Mouse (Mus musculus): Measurements from ENCODE around the gene Gmpr2. TPM values are rescaled to one million over a fixed set of nuclear protein-coding genes. Genes with fewer than 3 reads are reported as not detected.

Gmpr2 gene
- 1 to 10 TPM; 1.6 to 2.4 (median 1.8) TPM for total RNA-seq (2022)

- DNase-seq (ENCODE audit: low spot score in 2 of 2) = peak; percentile 80 to 85
These were observed at the start of gene Gmpr2, which contains the start of gene Nedd8 for GRCm38 (mm10) chr14:55671833-55672740. TSS of gene Gmpr2 (plus strand) at chr14:55671941. TSS of gene Nedd8 (minus strand) at chr14:55672124.

GRCm38 (mm10) chr14:55628077-55628827 lies 43.5 kb upstream of the Gmpr2 start:
- DNase-seq (ENCODE audit: low spot score in 2 of 2) = no peak

- DNase-seq (ENCODE audit: low spot score in 2 of 2) = peak; percentile 26 to 43
These were observed 42.4 kb upstream of the Gmpr2 start for GRCm38 (mm10) chr14:55629312-55629711.

GRCm38 (mm10) chr14:55634874-55635522 lies 36.7 kb upstream of the Gmpr2 start:
- peak in 1 of 2 experiments; percentile 20 for DNase-seq (ENCODE audit: low spot score in 2 of 2)

GRCm38 (mm10) chr14:55635523-55636007 lies 36.2 kb upstream of the Gmpr2 start, which contains the start of gene Ipo4:
TSS of gene Ipo4 (minus strand) at chr14:55635957.
- peak; percentile 65 to 69 for DNase-seq (ENCODE audit: low spot score in 2 of 2)

GRCm38 (mm10) chr14:55637795-55638194 lies 33.9 kb upstream of the Gmpr2 start, which contains the start of gene Gm49378:
TSS of gene Gm49378 (minus strand) at chr14:55637895.
- no peak for DNase-seq (ENCODE audit: low spot score in 2 of 2)

- no peak for DNase-seq (ENCODE audit: low spot score in 2 of 2)
These were observed 30.9 kb upstream of the Gmpr2 start for GRCm38 (mm10) chr14:55640816-55641215.

GRCm38 (mm10) chr14:55641291-55641690 lies 30.4 kb upstream of the Gmpr2 start:
- no peak for DNase-seq (ENCODE audit: low spot score in 2 of 2)

GRCm38 (mm10) chr14:55642679-55643059 lies 29.1 kb upstream of the Gmpr2 start:
- no peak for DNase-seq (ENCODE audit: low spot score in 2 of 2)

GRCm38 (mm10) chr14:55643060-55643907 lies 28.5 kb upstream of the Gmpr2 start, which contains the start of gene Tm9sf1:
TSS of gene Tm9sf1 (minus strand) at chr14:55643806.
- peak; percentile 76 to 79 for DNase-seq (ENCODE audit: low spot score in 2 of 2)

- DNase-seq (ENCODE audit: low spot score in 2 of 2) = no peak
These were observed 27.4 kb upstream of the Gmpr2 start for GRCm38 (mm10) chr14:55644261-55644888.

GRCm38 (mm10) chr14:55649884-55650283 lies 21.9 kb upstream of the Gmpr2 start, which contains the start of gene Tssk4:
TSS of gene Tssk4 (plus strand) at chr14:55650184.
- no peak for DNase-seq (ENCODE audit: low spot score in 2 of 2)

GRCm38 (mm10) chr14:55651528-55651927 lies 20.2 kb upstream of the Gmpr2 start:
- DNase-seq (ENCODE audit: low spot score in 2 of 2) = no peak

GRCm38 (mm10) chr14:55656935-55657334 lies 14.8 kb upstream of the Gmpr2 start:
- no peak for DNase-seq (ENCODE audit: low spot score in 2 of 2)

GRCm38 (mm10) chr14:55658011-55658410 lies 13.7 kb upstream of the Gmpr2 start:
- DNase-seq (ENCODE audit: low spot score in 2 of 2) = no peak

GRCm38 (mm10) chr14:55659960-55660573 lies 11.7 kb upstream of the Gmpr2 start, which contains the start of gene Mdp1:
TSS of gene Mdp1 (minus strand) at chr14:55660508.
- DNase-seq (ENCODE audit: low spot score in 2 of 2) = peak; percentile 47 to 63

GRCm38 (mm10) chr14:55660636-55661035 lies 11.1 kb upstream of the Gmpr2 start:
- DNase-seq (ENCODE audit: low spot score in 2 of 2) = no peak

GRCm38 (mm10) chr14:55671486-55671832 lies 282 bp upstream of the Gmpr2 start:
- DNase-seq (ENCODE audit: low spot score in 2 of 2) = no peak

GRCm38 (mm10) chr14:55672741-55673060 lies 960 bp downstream of the Gmpr2 start:
- no peak for DNase-seq (ENCODE audit: low spot score in 2 of 2)
